Mouse (Mus musculus) adrenal gland, postnatal 25 days (tissue): ENCODE data around the gene Arhgef40. TPM values are rescaled to one million over a fixed set of nuclear protein-coding genes. Genes with fewer than 3 reads are reported as not detected.
A peak's percentile ranks its signal among the peaks of the same experiment; 100 is the strongest.

Experiments used
- DNase-seq: peaks from one replicate; pipeline ENCODE4 v3.0.0; 2021; ENCODE audit warnings: mixed read lengths
- total RNA-seq: library from RNA; stranded (reverse); gene quantifications from 2 replicates; pipeline ENCODE4 v1.2.3, GENCODE M21; 2021

Arhgef40 gene
- total RNA-seq, 1 experiment from 2014 or later, result 55.7 TPM

- DNase-seq, result no peak
These were observed 19.5 kb downstream of the Arhgef40 start for GRCm38 (mm10) chr14:52003981-52004495.

GRCm38 (mm10) chr14:52005141-52005540, 20.6 kb downstream of the Arhgef40 start:
- no peak for DNase-seq

GRCm38 (mm10) chr14:52005616-52006015, 21.1 kb downstream of the Arhgef40 start:
- no peak for DNase-seq

- no peak for DNase-seq
These were observed 21.7 kb downstream of the Arhgef40 start for GRCm38 (mm10) chr14:52006241-52006640.

- no peak for DNase-seq
These were observed 22.3 kb downstream of the Arhgef40 start for GRCm38 (mm10) chr14:52006771-52007170.

GRCm38 (mm10) chr14:52008321-52009203, 24.0 kb downstream of the Arhgef40 start:
- peak; percentile 93 for DNase-seq

- DNase-seq, result no peak
These were observed 24.8 kb downstream of the Arhgef40 start for GRCm38 (mm10) chr14:52009361-52009760.

GRCm38 (mm10) chr14:52009841-52010240, 25.3 kb downstream of the Arhgef40 start:
- DNase-seq, result no peak

- DNase-seq, result no peak
These were observed 26.1 kb downstream of the Arhgef40 start for GRCm38 (mm10) chr14:52010446-52011111.

GRCm38 (mm10) chr14:52011683-52012082, 27.2 kb downstream of the Arhgef40 start:
- no peak for DNase-seq

- DNase-seq, result no peak
These were observed 27.6 kb downstream of the Arhgef40 start for GRCm38 (mm10) chr14:52012085-52012484.

GRCm38 (mm10) chr14:52012553-52012952, 28.0 kb downstream of the Arhgef40 start:
- DNase-seq, result no peak

- DNase-seq, result no peak
These were observed 28.6 kb downstream of the Arhgef40 start for GRCm38 (mm10) chr14:52013021-52013610.

GRCm38 (mm10) chr14:52013771-52014219, 29.3 kb downstream of the Arhgef40 start:
- DNase-seq, result peak; percentile 60

- no peak for DNase-seq
These were observed 29.8 kb downstream of the Arhgef40 start for GRCm38 (mm10) chr14:52014271-52014760.

GRCm38 (mm10) chr14:52014761-52015311, 30.3 kb downstream of the Arhgef40 start:
- peak; percentile 62 for DNase-seq

- no peak for DNase-seq
These were observed 31.1 kb downstream of the Arhgef40 start, which contains the start of gene Tmem253 for GRCm38 (mm10) chr14:52015445-52016100. Gene Tmem253, plus strand, starts transcription at chr14:52015658.

GRCm38 (mm10) chr14:52016625-52017405, 32.3 kb downstream of the Arhgef40 start:
- no peak for DNase-seq

- no peak for DNase-seq
These were observed 33.1 kb downstream of the Arhgef40 start for GRCm38 (mm10) chr14:52017662-52018061.

GRCm38 (mm10) chr14:52018248-52019050, 33.9 kb downstream of the Arhgef40 start:
- no peak for DNase-seq
